Mouse (Mus musculus) thymus, adult 2 months (tissue): ENCODE results near the gene Pkp3.

Experiments used
- CTCF ChIP-seq: fragments of 200-500 bp; IDR thresholded peaks from 2 replicates; pipeline ENCODE4 v1.5.1; 2012; ENCODE audit warnings: mild to moderate bottlenecking, control low read depth, low read length, moderate library complexity, borderline replicate concordance; ENCODE audit not compliant: control insufficient read depth, poor library complexity, insufficient read depth; ENCODE audit errors: extremely low read depth
- POLR2A ChIP-seq: fragments of 200-500 bp; IDR thresholded peaks from 2 replicates; pipeline ENCODE4 v1.6.1; 2012; ENCODE audit warnings: mild to moderate bottlenecking, low read length, control low read depth, moderate library complexity; ENCODE audit not compliant: control insufficient read depth, poor library complexity, insufficient read depth; ENCODE audit errors: extremely low read depth

DNA sequence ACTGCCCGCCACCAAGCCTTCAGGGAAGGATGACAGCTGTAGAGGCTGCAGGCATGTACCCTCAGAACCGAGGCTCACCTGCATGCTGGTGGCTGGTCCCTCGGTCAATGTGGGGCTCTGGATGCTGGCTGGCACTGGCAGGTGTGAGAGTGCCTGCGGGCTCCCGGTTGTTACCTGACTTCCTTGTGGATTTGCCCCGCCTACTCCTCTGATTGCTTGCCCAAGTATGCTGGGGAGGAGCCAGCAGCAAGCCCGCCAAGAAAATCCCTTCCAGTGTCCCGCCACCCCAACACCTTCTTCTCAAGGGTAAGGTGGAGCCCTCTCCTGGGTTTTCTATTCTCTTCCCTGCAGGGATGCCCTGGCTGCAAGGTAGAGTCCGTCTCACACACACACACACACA, 39.6 kb downstream of the Pkp3 start, which contains the start of gene Ano9:
- TF ChIP-seq CTCF (no peak), POLR2A (no peak)
